Mouse (Mus musculus) central nervous system, embryonic 14 days (tissue): ENCODE measurements around the gene Gm10096. TPM values are rescaled to one million over a fixed set of nuclear protein-coding genes. Genes with fewer than 3 reads are reported as not detected.

Experiments
- polyA plus RNA-seq: library from polyadenylated mRNA; depleted of rRNA; stranded (reverse); fragments of >200 nt; gene quantifications from 2 replicates; pipeline ENCODE4 v1.2.3, GENCODE M21; 2012; rRNA removed

Gene Gm10096
- polyA plus RNA-seq, result not detected in 2 replicates

DNA sequence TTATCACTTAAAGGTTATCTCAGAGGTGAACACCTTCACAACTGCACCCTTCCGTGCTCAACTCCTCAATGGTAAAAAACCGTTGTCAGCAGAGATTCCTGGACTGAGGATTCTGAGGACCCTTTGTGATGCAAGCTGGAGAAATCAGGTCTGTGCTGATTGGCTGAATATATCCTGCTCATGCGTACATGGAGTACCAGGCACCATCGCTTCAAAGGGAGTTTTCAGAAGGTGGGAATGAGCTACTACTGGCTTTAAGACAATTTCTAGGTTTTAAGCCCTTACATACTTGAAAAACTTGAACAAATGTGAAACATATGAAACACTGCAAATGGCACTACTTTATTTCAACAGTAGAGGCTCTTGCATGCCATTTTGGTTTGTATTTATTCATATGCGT, at the start of gene Gm10096:
Gm10096 (minus strand) TSS at position 101 of the 400 bp plus-strand sequence.

